ENCODE assay signal across 20 mouse cellular contexts in genomic region chr8:46982166-46982565, GRCm38 (mm10). TPM values are rescaled to one million over a fixed set of nuclear protein-coding genes. Genes with fewer than 3 reads are reported as not detected.
"Had no signal": no experiment of that assay in that cellular context is flagged by ENCODE, and none has a peak within 500 bp of the region (broad histone marks: within the 10 kb centered on the region; RNA-seq: fewer than 3 reads in every experiment).

No protein-coding gene starts in this region.

- H3K27ac ChIP-seq: limb, embryonic 12.5 days; limb, embryonic 15.5 days; liver, embryonic 14.5 days; macrophage; midbrain, embryonic 12.5 days; midbrain, embryonic 15.5 days; neural tube, embryonic 12.5 days; neural tube, embryonic 15.5 days; stomach, postnatal 0 days had no signal

- H3K9ac ChIP-seq: limb, embryonic 12.5 days; limb, embryonic 15.5 days; liver, embryonic 14.5 days; liver, postnatal 0 days; lung, embryonic 14.5 days; midbrain, embryonic 12.5 days; midbrain, embryonic 15.5 days; neural tube, embryonic 12.5 days; neural tube, embryonic 15.5 days had no signal

- ATAC-seq: liver, postnatal 0 days; midbrain, embryonic 15.5 days had no signal

- H3K4me3 ChIP-seq: limb, embryonic 12.5 days; limb, embryonic 15.5 days; midbrain, embryonic 12.5 days; midbrain, embryonic 15.5 days; neural tube, embryonic 12.5 days; neural tube, embryonic 15.5 days had no signal

- H3K4me2 ChIP-seq: limb, embryonic 12.5 days; limb, embryonic 15.5 days; liver, embryonic 11.5 days; lung, embryonic 14.5 days; midbrain, embryonic 12.5 days; midbrain, embryonic 15.5 days; neural tube, embryonic 12.5 days; neural tube, embryonic 15.5 days had no signal

- H3K27me3 ChIP-seq: limb, embryonic 12.5 days; limb, embryonic 15.5 days; midbrain, embryonic 12.5 days; midbrain, embryonic 15.5 days; neural tube, embryonic 12.5 days; neural tube, embryonic 15.5 days had no signal

- DNase-seq: left cerebral cortex, postnatal 4 days; right cerebral cortex, adult 18-20 months; right cerebral cortex, postnatal 14 days; right cerebral cortex, postnatal 4 days; thymus, adult 2 months; thymus, postnatal 14 days; thymus, postnatal 4 days had no signal

- H3K4me1 ChIP-seq: limb, embryonic 12.5 days; limb, embryonic 15.5 days; midbrain, embryonic 12.5 days; midbrain, embryonic 15.5 days; neural tube, embryonic 12.5 days; neural tube, embryonic 15.5 days had no signal

- H3K36me3 ChIP-seq: limb, embryonic 12.5 days; limb, embryonic 15.5 days; midbrain, embryonic 12.5 days; midbrain, embryonic 15.5 days; neural tube, embryonic 12.5 days; neural tube, embryonic 15.5 days had no signal

- H3K9me3 ChIP-seq: limb, embryonic 12.5 days; limb, embryonic 15.5 days; midbrain, embryonic 12.5 days; midbrain, embryonic 15.5 days; neural tube, embryonic 12.5 days; neural tube, embryonic 15.5 days had no signal

RNA-seq across cellular contexts. Expression of gene Enpp6, which starts 4.5 kb away (rescaled TPM):
- total RNA-seq: megakaryocyte, adult 5-6 weeks had no signal
- polyA plus RNA-seq: midbrain, embryonic 15.5 days had no signal
